Mouse (Mus musculus) embryonic facial prominence, embryonic 15.5 days (tissue): Measurements from ENCODE around the gene Hist2h2bb. TPM values are rescaled to one million over a fixed set of nuclear protein-coding genes. Genes with fewer than 3 reads are reported as not detected.
A peak's percentile ranks its signal among the peaks of the same experiment; 100 is the strongest.

Experiments used
- ATAC-seq: fragments of 200-750 bp; cut with Nextera tagmentation; 2 replicates; pipeline ENCODE4 v1.8.0; 2017; ENCODE audit warnings: low read depth, moderate TSS enrichment; ENCODE audit not compliant: insufficient number of reproducible peaks, low FRiP score, low TSS enrichment
- H3K27ac ChIP-seq: fragments of 300-500 bp; sonication (generic); replicated peaks from 2 replicates; pipeline ENCODE4 v1.5.1; 2015; ENCODE audit warnings: mild to moderate bottlenecking, inconsistent platforms
- H3K27me3 ChIP-seq: fragments of 300-500 bp; sonication (generic); 2 replicates; pipeline ENCODE4 v1.6.1; 2015; ENCODE audit warnings: inconsistent platforms
- H3K36me3 ChIP-seq: fragments of 300-500 bp; sonication (generic); 2 replicates; pipeline ENCODE4 v1.6.1; 2015; ENCODE audit warnings: mild to moderate bottlenecking, inconsistent platforms
- H3K4me1 ChIP-seq: fragments of 300-500 bp; sonication (generic); 2 replicates; pipeline ENCODE4 v1.6.1; 2015; ENCODE audit warnings: inconsistent platforms
- H3K4me2 ChIP-seq: fragments of 300-500 bp; sonication (generic); replicated peaks from 2 replicates; pipeline ENCODE4 v1.6.1; 2015; ENCODE audit warnings: mild to moderate bottlenecking, inconsistent platforms
- H3K4me3 ChIP-seq: fragments of 300-500 bp; sonication (generic); replicated peaks from 2 replicates; pipeline ENCODE4 v1.5.1; 2015; ENCODE audit warnings: mild to moderate bottlenecking, inconsistent platforms
- H3K9ac ChIP-seq: fragments of 300-500 bp; sonication (generic); 2 replicates; pipeline ENCODE4 v1.6.1; 2015; ENCODE audit warnings: inconsistent platforms
- H3K9me3 ChIP-seq: fragments of 300-500 bp; sonication (generic); replicated peaks from 2 replicates; pipeline ENCODE4 v1.6.1; 2016; ENCODE audit warnings: inconsistent platforms
- WGBS: fragments of 180-500 bp; shearing (Covaris S2); methylation state at CpG from one replicate; pipeline ENCODE4 v1.1.7; 2015; 5-methylcytosine and 5-hydroxymethylcytosine counted together
- polyA plus RNA-seq: library from polyadenylated mRNA; unstranded; fragments of >200 nt; fragmentation: Nextera tagmentation; extraction: Ambion mirVana; gene quantifications from 2 replicates; pipeline ENCODE4 v1.2.1, GENCODE M21; 2015

Hist2h2bb gene
- polyA plus RNA-seq, 1 experiment from 2014 or later = 7.0 TPM

DNA sequence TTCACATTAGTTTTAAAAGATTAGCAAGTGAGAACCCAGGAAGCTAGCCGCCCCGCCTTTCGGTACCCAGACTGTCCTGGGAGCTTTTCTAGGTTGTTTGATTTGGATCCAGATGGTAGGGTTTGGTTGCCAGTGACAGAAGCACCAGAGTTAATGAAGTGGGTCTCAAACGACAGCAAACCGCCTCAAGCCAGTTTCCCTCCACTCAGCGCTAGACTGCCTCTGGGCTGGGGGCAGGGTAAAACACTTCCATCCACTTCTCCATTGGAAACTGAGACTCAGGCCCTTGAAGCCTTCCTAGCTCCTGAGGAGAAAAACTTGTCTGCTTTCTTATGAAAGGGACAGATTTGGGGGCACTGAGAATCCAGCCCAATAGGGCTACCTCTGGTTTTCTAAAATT, 23.1 kb downstream of the Hist2h2bb start:
- ATAC-seq = no peak

GRCm38 (mm10) chr3:96293368-96293767, 23.8 kb downstream of the Hist2h2bb start:
- no peak overlapping the region for H3K4me2 ChIP-seq
- no peak overlapping the region for H3K4me3 ChIP-seq
- H3K36me3 ChIP-seq = no peaks in the 10 kb centered on the region
- H3K9ac ChIP-seq = no peak overlapping the region
- H3K27me3 ChIP-seq = no peaks in the 10 kb centered on the region
- 42% methylated on average over 5 of the region's 5 CpGs for WGBS
- H3K4me1 ChIP-seq = no peaks in the 10 kb centered on the region
- no peak for ATAC-seq
- H3K9me3 ChIP-seq = no peaks in the 10 kb centered on the region
- no peak overlapping the region for H3K27ac ChIP-seq

More for the DNA sequence above, 23.1 kb downstream of the Hist2h2bb start:
- H3K9ac ChIP-seq = no peak overlapping the region
- H3K4me2 ChIP-seq = no peak overlapping the region
- no peaks in the 10 kb centered on the region for H3K9me3 ChIP-seq
- no peak overlapping the region for H3K4me3 ChIP-seq
- H3K36me3 ChIP-seq = no peaks in the 10 kb centered on the region
- no peak overlapping the region for H3K27ac ChIP-seq
- no peaks in the 10 kb centered on the region for H3K4me1 ChIP-seq
- no peaks in the 10 kb centered on the region for H3K27me3 ChIP-seq
- 48% methylated on average over 6 of the region's 6 CpGs for WGBS

DNA sequence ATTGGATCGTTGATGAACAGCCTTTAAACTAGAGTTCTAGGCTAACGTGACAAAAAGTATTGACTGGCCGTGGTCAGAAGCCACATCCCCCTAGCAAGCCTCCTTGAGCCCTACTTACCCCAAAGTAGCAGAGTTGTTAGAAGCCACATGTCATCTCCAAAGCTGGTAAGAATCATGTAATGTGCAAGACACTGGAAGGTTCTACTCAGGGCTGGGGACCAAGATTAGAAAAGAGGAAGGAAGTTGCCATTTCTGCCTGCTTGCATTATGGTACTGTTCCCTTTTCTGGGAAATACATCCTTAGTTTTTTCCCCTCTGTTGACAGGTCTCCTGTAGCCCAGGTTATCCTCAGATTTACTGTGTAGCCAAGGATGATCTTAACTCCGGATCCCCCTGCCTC, 24.2 kb downstream of the Hist2h2bb start, which contains the start of gene Fcgr1:
Fcgr1 (minus strand) TSS at position 183 of the 400 bp plus-strand sequence.
- no peaks in the 10 kb centered on the region for H3K36me3 ChIP-seq
- no peak for ATAC-seq
- WGBS = 74% methylated on average over 4 of the region's 4 CpGs
- no peak within 1 kb of the TSS for H3K9ac ChIP-seq
- no peaks in the 10 kb centered on the region for H3K27me3 ChIP-seq
- H3K4me2 ChIP-seq = no peak within 1 kb of the TSS
- H3K4me3 ChIP-seq = no peak within 1 kb of the TSS
- H3K4me1 ChIP-seq = no peaks in the 10 kb centered on the region
- H3K9me3 ChIP-seq = no peaks in the 10 kb centered on the region
- H3K27ac ChIP-seq = no peak within 1 kb of the TSS

GRCm38 (mm10) chr3:96298360-96298759, 28.8 kb downstream of the Hist2h2bb start:
- H3K4me1 ChIP-seq = no peaks in the 10 kb centered on the region
- H3K27ac ChIP-seq = no peak overlapping the region
- H3K9ac ChIP-seq = no peak overlapping the region
- no peaks in the 10 kb centered on the region for H3K36me3 ChIP-seq
- H3K4me2 ChIP-seq = no peak overlapping the region
- H3K9me3 ChIP-seq = no peaks in the 10 kb centered on the region
- WGBS = 91% methylated on average over 4 of the region's 4 CpGs
- H3K4me3 ChIP-seq = no peak overlapping the region
- 0 out of 2 replicates have a peak, but pooled peaks cover 3% of the 10 kb centered on the region for H3K27me3 ChIP-seq
- ATAC-seq = no peak

- no peak for ATAC-seq
- Histone ChIP-seq H3K27me3 (0 out of 2 replicates have a peak, but pooled peaks cover 3% of the 10 kb centered on the region), H3K27ac (no peak overlapping the region), H3K4me2 (no peak overlapping the region), H3K4me1 (no peaks in the 10 kb centered on the region), H3K9me3 (no peaks in the 10 kb centered on the region), H3K4me3 (no peak overlapping the region), H3K9ac (no peak overlapping the region), H3K36me3 (no peaks in the 10 kb centered on the region)
- 94% methylated on average over 2 of the region's 2 CpGs for WGBS
Measured at GRCm38 (mm10) chr3:96299562-96299961, 30.0 kb downstream of the Hist2h2bb start.

- Histone ChIP-seq H3K4me3 (peak overlapping the region; percentile 27), H3K4me1 (no peaks in the 10 kb centered on the region), H3K36me3 (no peaks in the 10 kb centered on the region), H3K27ac (no peak overlapping the region; the same call in 1 of the 2 replicates), H3K27me3 (0 out of 2 replicates have a peak, but pooled peaks cover 3% of the 10 kb centered on the region), H3K9ac (no peak overlapping the region), H3K9me3 (no peaks in the 10 kb centered on the region), H3K4me2 (peak overlapping the region; percentile 24)
- WGBS = 75% methylated on average over 26 of the region's 26 CpGs
- ATAC-seq = no peak
Measured at GRCm38 (mm10) chr3:96300706-96301529, 31.4 kb downstream of the Hist2h2bb start.

DNA sequence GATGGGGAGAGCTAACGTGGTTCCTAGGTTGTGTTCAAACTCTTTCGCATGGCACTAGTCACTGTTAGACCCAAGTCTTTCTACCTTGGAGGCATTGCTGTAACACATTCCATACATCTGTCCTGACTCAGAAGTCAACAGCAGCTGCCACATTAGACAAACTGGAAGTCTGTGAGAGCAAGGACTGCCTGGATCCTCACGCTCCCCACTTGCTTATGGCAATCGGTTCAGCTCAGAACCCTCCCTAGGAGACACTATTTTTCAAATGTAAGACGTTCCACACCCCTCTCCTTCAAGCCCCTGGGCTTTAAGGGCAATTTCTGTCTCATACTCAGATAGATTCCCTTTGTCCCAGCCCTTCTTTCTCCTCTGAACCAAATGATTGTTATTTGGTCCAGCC, 32.5 kb downstream of the Hist2h2bb start:
- Histone ChIP-seq H3K9ac (no peak overlapping the region), H3K9me3 (no peaks in the 10 kb centered on the region), H3K27ac (no peak overlapping the region), H3K27me3 (0 out of 2 replicates have a peak, but pooled peaks cover 3% of the 10 kb centered on the region), H3K4me2 (no peak overlapping the region), H3K36me3 (no peaks in the 10 kb centered on the region), H3K4me3 (no peak overlapping the region), H3K4me1 (no peaks in the 10 kb centered on the region)
- no peak for ATAC-seq
- 72% methylated on average over 5 of the region's 5 CpGs for WGBS

- Histone ChIP-seq H3K36me3 (no peaks in the 10 kb centered on the region), H3K4me1 (no peaks in the 10 kb centered on the region), H3K9me3 (no peaks in the 10 kb centered on the region), H3K4me2 (no peak overlapping the region), H3K9ac (no peak overlapping the region), H3K27me3 (0 out of 2 replicates have a peak, but pooled peaks cover 3% of the 10 kb centered on the region), H3K4me3 (no peak overlapping the region), H3K27ac (no peak overlapping the region)
- 76% methylated on average over 9 of the region's 9 CpGs for WGBS
- ATAC-seq = no peak
Measured at GRCm38 (mm10) chr3:96306506-96306905, 37.0 kb downstream of the Hist2h2bb start.

DNA sequence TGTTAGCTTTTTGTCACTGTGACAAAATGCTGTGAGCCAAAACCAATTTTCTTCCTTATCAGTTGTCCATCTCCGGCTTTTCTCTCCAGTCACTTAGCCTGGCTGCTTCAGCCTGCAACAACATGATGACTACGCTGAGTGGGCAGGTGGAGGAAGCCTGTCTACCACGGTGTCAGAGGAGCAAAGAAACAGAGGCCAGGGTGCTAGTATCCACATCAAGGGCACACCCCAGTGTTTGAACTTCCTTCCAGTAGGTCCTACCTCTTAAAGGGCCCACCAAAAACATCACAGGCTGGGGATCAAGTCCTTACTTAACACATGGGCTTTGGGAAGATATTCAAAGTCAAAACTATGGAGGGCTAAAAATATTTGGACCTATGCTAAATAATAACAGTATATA, 39.9 kb downstream of the Hist2h2bb start:
- Histone ChIP-seq H3K4me2 (no peak overlapping the region), H3K36me3 (no peaks in the 10 kb centered on the region)
- no peak for ATAC-seq

DNA sequence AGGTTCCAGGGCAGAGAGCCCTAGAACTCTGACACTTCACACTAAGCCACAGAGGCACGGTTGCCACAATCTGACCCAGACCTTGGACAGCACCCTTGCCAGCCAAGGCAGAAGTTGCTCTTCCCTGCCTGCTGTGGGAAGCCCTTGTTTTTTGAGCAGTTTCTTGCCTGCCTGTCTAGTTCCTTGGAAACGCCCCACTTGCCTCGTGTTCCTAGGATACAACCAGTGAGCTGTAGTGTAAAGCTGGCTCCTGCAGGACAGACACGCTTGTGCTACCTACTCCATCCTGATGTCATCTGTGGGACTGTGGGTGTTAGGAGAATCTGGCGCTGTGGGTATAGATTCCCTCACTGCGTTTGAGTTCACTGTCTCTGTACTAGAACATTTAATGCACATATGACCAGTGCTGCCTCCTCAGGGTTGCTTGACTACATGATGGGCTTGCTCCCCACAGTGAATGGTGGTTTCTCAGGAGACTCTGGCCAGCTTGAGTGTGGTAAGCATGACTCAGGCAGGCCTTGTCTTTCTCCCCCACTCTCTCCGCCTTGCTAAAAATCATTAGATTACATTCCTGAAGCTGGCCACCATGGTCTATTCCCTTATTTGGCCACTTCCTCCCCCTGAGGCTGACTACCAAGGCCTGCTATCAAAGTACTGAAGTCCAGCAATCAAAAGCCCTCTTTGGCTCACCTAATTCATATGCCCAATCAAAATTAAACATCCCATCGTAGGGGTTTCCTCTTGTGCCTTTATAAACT, 43.0 kb downstream of the Hist2h2bb start:
- ATAC-seq = no peak
- no peak overlapping the region for H3K4me2 ChIP-seq
- H3K4me1 ChIP-seq = no peaks in the 10 kb centered on the region
- no peaks in the 10 kb centered on the region for H3K36me3 ChIP-seq
- H3K27me3 ChIP-seq = no peaks in the 10 kb centered on the region
- no peak overlapping the region for H3K9ac ChIP-seq
- 60% methylated on average over 8 of the region's 8 CpGs for WGBS
- no peak overlapping the region for H3K27ac ChIP-seq
- H3K9me3 ChIP-seq = no peaks in the 10 kb centered on the region
- H3K4me3 ChIP-seq = no peak overlapping the region

More for the DNA sequence above, 39.9 kb downstream of the Hist2h2bb start:
- Histone ChIP-seq H3K9ac (no peak overlapping the region), H3K27ac (no peak overlapping the region), H3K9me3 (no peaks in the 10 kb centered on the region), H3K4me3 (no peak overlapping the region), H3K27me3 (no peaks in the 10 kb centered on the region), H3K4me1 (no peaks in the 10 kb centered on the region)
- 47% methylated on average over 3 of the region's 3 CpGs for WGBS
